Mouse (Mus musculus) CH12.LX (cell line): ENCODE data around the gene Midn.

Experiments used
- CTCF ChIP-seq, 2 experiments: IDR thresholded peaks in 1 of 2; conservative IDR thresholded peaks in 1 of 2; 2 replicates each; pipeline ENCODE4 v1.5.1; 2011 to 2012; ENCODE audit warnings: low read depth in 2 of 2, low read length in 2 of 2, improper control_type of control experiment in 1 of 2, inconsistent platforms in 1 of 2, mild to moderate bottlenecking in 1 of 2, moderate library complexity in 1 of 2
- E2F4 ChIP-seq: IDR thresholded peaks from 2 replicates; pipeline ENCODE4 v1.6.1; 2011; ENCODE audit warnings: low read depth, low read length, improper control_type of control experiment; ENCODE audit not compliant: insufficient replicate concordance
- ELF1 ChIP-seq: IDR thresholded peaks from 2 replicates; pipeline ENCODE4 v1.6.1; 2014; ENCODE audit warnings: low read depth, mild to moderate bottlenecking, inconsistent platforms, low read length, improper control_type of control experiment
- RCOR1 ChIP-seq: conservative IDR thresholded peaks from 2 replicates; pipeline ENCODE4 v1.6.1; 2012; ENCODE audit warnings: low read depth, mild to moderate bottlenecking, inconsistent platforms, low read length, improper control_type of control experiment

DNA sequence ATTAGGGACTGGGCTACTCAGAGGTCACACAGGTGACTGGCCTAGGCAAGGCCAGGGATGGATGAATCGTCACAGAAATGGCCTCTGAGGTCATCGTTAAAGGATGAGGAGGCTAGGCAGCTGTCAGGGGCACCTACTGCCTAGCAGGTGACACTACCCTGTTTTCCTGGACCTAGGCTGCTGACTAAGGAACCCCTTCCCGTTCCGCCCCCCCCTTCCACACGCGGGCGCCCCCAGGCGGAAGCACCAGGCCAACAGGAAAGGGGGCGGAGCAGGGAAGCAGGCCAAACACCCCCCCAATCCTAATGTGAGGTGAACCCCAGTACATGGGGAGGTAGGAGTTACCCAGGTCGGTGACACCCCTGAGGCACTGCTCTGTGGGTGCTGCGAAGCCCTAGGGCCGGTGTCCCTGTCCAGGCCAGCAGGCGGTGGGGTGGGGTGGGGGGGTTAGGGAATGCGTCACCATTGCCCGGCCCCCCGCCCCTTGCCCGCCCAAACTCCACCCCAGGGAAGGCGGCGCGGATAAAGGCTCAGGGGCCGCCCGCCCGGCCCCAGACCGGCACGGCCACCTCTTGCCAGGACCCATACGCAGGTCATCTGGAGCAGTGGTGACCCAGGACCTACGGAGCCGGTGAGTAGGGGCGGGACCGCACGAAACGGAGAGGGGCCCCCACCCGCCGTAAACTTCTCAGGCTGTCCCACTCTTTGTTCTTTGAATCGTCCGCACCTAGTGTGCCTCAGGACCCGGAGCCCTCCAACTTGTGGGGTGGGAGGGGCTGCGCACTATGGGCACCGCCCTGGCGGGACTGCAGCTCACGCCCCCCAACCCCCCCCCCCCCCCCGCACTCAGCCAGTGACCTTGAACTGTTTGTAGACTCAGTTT is at the start of gene Midn:
- TF ChIP-seq RCOR1 (no peak), ELF1 (peak; percentile 64), E2F4 (no peak), CTCF (conservative IDR thresholded peaks at IDR 0.05 in 1 of 2, IDR thresholded peaks at IDR 0.05 in 1 of 2; ENCODE audit: low read depth in 2 of 2, low read length in 2 of 2) (peak in 1 of 2 experiments; percentile 64; a peak in 2 of 4 replicates)
